18 mouse cellular contexts compared by ENCODE assay signal in the genomic region with DNA sequence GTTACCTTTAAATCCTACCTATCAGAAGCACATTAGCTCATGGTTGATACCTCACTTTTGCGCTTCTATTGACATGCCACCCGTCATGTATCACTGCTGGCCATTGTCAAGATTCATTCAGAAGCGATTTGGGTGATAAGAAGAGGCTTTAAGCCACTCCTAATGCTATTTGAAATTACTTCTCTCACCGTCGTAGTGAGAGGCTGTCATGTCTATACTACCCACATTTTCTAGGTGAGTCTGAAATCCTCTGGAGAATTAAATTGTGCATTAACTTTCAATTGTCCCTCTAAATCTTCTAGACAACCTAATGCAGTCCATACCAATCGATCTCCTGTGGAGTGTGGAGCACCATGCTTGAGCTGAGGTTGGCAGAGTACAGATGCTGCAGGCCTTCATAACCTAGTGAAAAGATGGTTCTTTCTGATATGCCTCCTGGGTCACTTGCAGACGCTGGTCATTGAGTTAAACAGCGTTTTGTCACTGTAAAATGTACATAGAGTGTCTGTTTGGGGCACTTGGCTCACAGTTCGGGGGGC.
DNase-seq lines count a peak whose midpoint lies in the region; ATAC-seq and TF ChIP-seq lines count a peak whose summit lies in the region.
"Had no signal": no experiment of that assay in that cellular context is flagged by ENCODE, and none has a peak within 500 bp of the region (broad histone marks: within the 10 kb centered on the region; RNA-seq: fewer than 3 reads in every experiment).

No protein-coding gene starts in this region.

- WGBS in hindbrain, embryonic 13.5 days = 74% methylated on average over 9 of the region's 9 CpGs
- WGBS in hindbrain, embryonic 11.5 days = 89% methylated on average over 9 of the region's 9 CpGs
- 76% methylated on average over 9 of the region's 9 CpGs for WGBS in hindbrain, postnatal 0 days
- 79% methylated on average over 9 of the region's 9 CpGs for WGBS in midbrain, postnatal 0 days
- WGBS in liver, postnatal 0 days (ENCODE audit: insufficient replicate concordance) = 76% methylated on average over 9 of the region's 9 CpGs

- H3K27me3 ChIP-seq in hindbrain, embryonic 13.5 days = no peaks in the 10 kb centered on the region
- H3K27me3 ChIP-seq in hindbrain, embryonic 11.5 days (ENCODE audit: control insufficient read depth, insufficient read depth, low read length) = no peaks in the 10 kb centered on the region
- no peaks in the 10 kb centered on the region for H3K27me3 ChIP-seq in hindbrain, postnatal 0 days (ENCODE audit: insufficient read depth, low read length)
- H3K27me3 ChIP-seq in midbrain, postnatal 0 days (ENCODE audit: insufficient read depth, low read length) = no peaks in the 10 kb centered on the region
- H3K27me3 ChIP-seq in liver, postnatal 0 days (ENCODE audit: insufficient read depth, low read length) = no peaks in the 10 kb centered on the region
- H3K27me3 ChIP-seq: embryonic facial prominence, embryonic 13.5 days; intestine, embryonic 15.5 days had no signal

- TF ChIP-seq CTCF in brain, embryonic 14.5 days (IDR thresholded peaks at IDR 0.05; ENCODE audit: borderline replicate concordance, extremely low read depth, insufficient read depth, insufficient read length) = no peak
- no peak for TF ChIP-seq CTCF in hindbrain, postnatal 0 days (IDR thresholded peaks at IDR 0.05; ENCODE audit: low read depth)
- no peak for TF ChIP-seq CTCF in midbrain, postnatal 0 days (IDR thresholded peaks at IDR 0.05)
- no peak for TF ChIP-seq CTCF in liver, postnatal 0 days (IDR thresholded peaks at IDR 0.05; ENCODE audit: low read depth)

- intact Hi-C loops in left cerebral cortex, postnatal 4 days (cut with DNase I) = no loop called here

- H3K4me2 ChIP-seq in hindbrain, embryonic 13.5 days = peak overlapping the region; percentile 37; the same call in 1 of the 2 replicates
- no peak overlapping the region for H3K4me2 ChIP-seq in hindbrain, embryonic 11.5 days (replicated peaks; ENCODE audit: low read depth, low read length)
- H3K4me2 ChIP-seq in hindbrain, postnatal 0 days (ENCODE audit: low read depth, low read length) = peak overlapping the region; percentile 49
- H3K4me2 ChIP-seq in midbrain, postnatal 0 days (ENCODE audit: low read depth, low read length, poor library complexity, severe bottlenecking) = 0 out of 2 replicates have a peak overlapping the region, but pooled peaks have one; percentile 28
- H3K4me2 ChIP-seq in liver, postnatal 0 days (ENCODE audit: low read depth, low read length) = no peak overlapping the region
- H3K4me2 ChIP-seq: heart, embryonic 11.5 days; intestine, embryonic 15.5 days; liver, embryonic 11.5 days had no signal

- peaks cover 12% of the 10 kb centered on the region for H3K4me1 ChIP-seq in hindbrain, embryonic 13.5 days (replicated peaks)
- H3K4me1 ChIP-seq in hindbrain, embryonic 11.5 days (replicated peaks; ENCODE audit: control insufficient read depth, insufficient read depth, low read length) = no peaks in the 10 kb centered on the region
- H3K4me1 ChIP-seq in hindbrain, postnatal 0 days (ENCODE audit: insufficient read depth, low read length) = no peaks in the 10 kb centered on the region
- H3K4me1 ChIP-seq in midbrain, postnatal 0 days (ENCODE audit: insufficient read depth, low read length) = no peaks in the 10 kb centered on the region
- H3K4me1 ChIP-seq in liver, postnatal 0 days (ENCODE audit: insufficient read depth) = no peaks in the 10 kb centered on the region
- H3K4me1 ChIP-seq: intestine, embryonic 15.5 days had no signal

- H3K27ac ChIP-seq in hindbrain, embryonic 13.5 days = peak overlapping the region; percentile 78
- no peak overlapping the region for H3K27ac ChIP-seq in hindbrain, embryonic 11.5 days (ENCODE audit: low read depth, low read length)
- H3K27ac ChIP-seq in hindbrain, postnatal 0 days = peak overlapping the region; percentile 49; the same call in 1 of the 2 replicates
- H3K27ac ChIP-seq in midbrain, postnatal 0 days (ENCODE audit: low read depth, low read length) = no peak overlapping the region
- no peak overlapping the region for H3K27ac ChIP-seq in liver, postnatal 0 days (ENCODE audit: low read depth)
- H3K27ac ChIP-seq: embryonic facial prominence, embryonic 13.5 days; intestine, embryonic 15.5 days had no signal

- TF ChIP-seq EP300 in liver, postnatal 0 days (IDR thresholded peaks at IDR 0.05; ENCODE audit: low read depth) = no peak

- no peak for DNase-seq in hindbrain, embryonic 11.5 days (ENCODE audit: low spot score)
- peak; percentile 19 for DNase-seq in brain, embryonic 14.5 days (ENCODE audit: low read depth)
- peak; percentile 8 for DNase-seq in hindbrain, postnatal 0 days (ENCODE audit: low spot score)
- DNase-seq in midbrain, postnatal 0 days (ENCODE audit: low spot score) = no peak
- DNase-seq in left cerebral cortex, postnatal 4 days = no peak
- DNase-seq in liver, postnatal 0 days = no peak
- DNase-seq: cerebellum, adult 18-20 months; kidney, postnatal 25 days; lung, embryonic 14.5 days; lung, postnatal 4 days; retina, postnatal 1 day; right cerebral cortex, postnatal 4 days; thymus, postnatal 25 days had no signal

- no peaks in the 10 kb centered on the region for H3K36me3 ChIP-seq in hindbrain, embryonic 13.5 days
- no peaks in the 10 kb centered on the region for H3K36me3 ChIP-seq in hindbrain, embryonic 11.5 days (ENCODE audit: control insufficient read depth, insufficient read depth, low read length)
- H3K36me3 ChIP-seq in hindbrain, postnatal 0 days (ENCODE audit: insufficient read depth, low read length) = no peaks in the 10 kb centered on the region
- no peaks in the 10 kb centered on the region for H3K36me3 ChIP-seq in midbrain, postnatal 0 days (ENCODE audit: insufficient read depth, low read length)
- no peaks in the 10 kb centered on the region for H3K36me3 ChIP-seq in liver, postnatal 0 days (replicated peaks; ENCODE audit: insufficient read depth, low read length)
- H3K36me3 ChIP-seq: embryonic facial prominence, embryonic 13.5 days; intestine, embryonic 15.5 days had no signal

- TF ChIP-seq POLR2A in brain, embryonic 14.5 days (IDR thresholded peaks at IDR 0.05; ENCODE audit: borderline replicate concordance, extremely low read depth, insufficient read depth, insufficient read length, poor library complexity, severe bottlenecking) = no peak

- ATAC-seq in hindbrain, embryonic 13.5 days (ENCODE audit: low FRiP score) = peak; percentile 56
- ATAC-seq in hindbrain, embryonic 11.5 days (ENCODE audit: low FRiP score) = no peak
- ATAC-seq in hindbrain, postnatal 0 days = peak; percentile 31; the same call in 1 of the 2 replicates
- no peak for ATAC-seq in midbrain, postnatal 0 days (ENCODE audit: low FRiP score)
- ATAC-seq in liver, postnatal 0 days = no peak
- ATAC-seq: intestine, embryonic 15.5 days had no signal

- no peaks in the 10 kb centered on the region for H3K9me3 ChIP-seq in hindbrain, embryonic 13.5 days
- H3K9me3 ChIP-seq in hindbrain, embryonic 11.5 days (ENCODE audit: control insufficient read depth, low read length) = no peaks in the 10 kb centered on the region
- no peaks in the 10 kb centered on the region for H3K9me3 ChIP-seq in hindbrain, postnatal 0 days (ENCODE audit: low read length)
- H3K9me3 ChIP-seq in midbrain, postnatal 0 days (ENCODE audit: low read length) = no peaks in the 10 kb centered on the region
- H3K9me3 ChIP-seq in liver, postnatal 0 days (ENCODE audit: low read length) = no peaks in the 10 kb centered on the region
- H3K9me3 ChIP-seq: embryonic facial prominence, embryonic 13.5 days; intestine, embryonic 15.5 days had no signal

- H3K9ac ChIP-seq in hindbrain, embryonic 13.5 days = no peak overlapping the region
- H3K9ac ChIP-seq in hindbrain, embryonic 11.5 days (ENCODE audit: low read depth, low read length) = no peak overlapping the region
- H3K9ac ChIP-seq in hindbrain, postnatal 0 days (replicated peaks; ENCODE audit: low read length) = no peak overlapping the region
- no peak overlapping the region for H3K9ac ChIP-seq in midbrain, postnatal 0 days (replicated peaks; ENCODE audit: low read length, poor library complexity, severe bottlenecking)
- H3K9ac ChIP-seq in liver, postnatal 0 days (replicated peaks) = no peak overlapping the region
- H3K9ac ChIP-seq: embryonic facial prominence, embryonic 13.5 days; intestine, embryonic 15.5 days; lung, embryonic 14.5 days had no signal

- 0 out of 2 replicates have a peak overlapping the region, but pooled peaks have one; percentile 3 for H3K4me3 ChIP-seq in hindbrain, embryonic 13.5 days
- no peak overlapping the region for H3K4me3 ChIP-seq in hindbrain, embryonic 11.5 days (ENCODE audit: low read depth, low read length)
- no peak overlapping the region for H3K4me3 ChIP-seq in hindbrain, postnatal 0 days (ENCODE audit: low read length)
- H3K4me3 ChIP-seq in midbrain, postnatal 0 days (ENCODE audit: low read depth, low read length) = no peak overlapping the region
- no peak overlapping the region for H3K4me3 ChIP-seq in liver, postnatal 0 days (ENCODE audit: low read depth, low read length)
- H3K4me3 ChIP-seq: embryonic facial prominence, embryonic 13.5 days; intestine, embryonic 15.5 days had no signal

Comparison
In these comparisons a context has a peak if more than half of its experiments do, and no peak if none do; other contexts are left out.
1. ATAC-seq: peak in hindbrain, embryonic 13.5 days (single experiment) and hindbrain, postnatal 0 days (single experiment); none in hindbrain, embryonic 11.5 days (single experiment), midbrain, postnatal 0 days (single experiment) and liver, postnatal 0 days (single experiment).
2. H3K27ac ChIP-seq: peak in hindbrain, embryonic 13.5 days (single experiment) and hindbrain, postnatal 0 days (single experiment); none in hindbrain, embryonic 11.5 days (single experiment), midbrain, postnatal 0 days (single experiment) and liver, postnatal 0 days (single experiment).
3. H3K4me2 ChIP-seq: peak in hindbrain, embryonic 13.5 days (single experiment), hindbrain, postnatal 0 days (single experiment) and midbrain, postnatal 0 days (single experiment); none in hindbrain, embryonic 11.5 days (single experiment) and liver, postnatal 0 days (single experiment).
4. DNase-seq: peak in brain, embryonic 14.5 days (single experiment) and hindbrain, postnatal 0 days (single experiment); none in hindbrain, embryonic 11.5 days (single experiment), midbrain, postnatal 0 days (single experiment), left cerebral cortex, postnatal 4 days (single experiment) and liver, postnatal 0 days (single experiment).